ENCODE assay signal across 7 mouse cellular contexts in the genomic region with DNA sequence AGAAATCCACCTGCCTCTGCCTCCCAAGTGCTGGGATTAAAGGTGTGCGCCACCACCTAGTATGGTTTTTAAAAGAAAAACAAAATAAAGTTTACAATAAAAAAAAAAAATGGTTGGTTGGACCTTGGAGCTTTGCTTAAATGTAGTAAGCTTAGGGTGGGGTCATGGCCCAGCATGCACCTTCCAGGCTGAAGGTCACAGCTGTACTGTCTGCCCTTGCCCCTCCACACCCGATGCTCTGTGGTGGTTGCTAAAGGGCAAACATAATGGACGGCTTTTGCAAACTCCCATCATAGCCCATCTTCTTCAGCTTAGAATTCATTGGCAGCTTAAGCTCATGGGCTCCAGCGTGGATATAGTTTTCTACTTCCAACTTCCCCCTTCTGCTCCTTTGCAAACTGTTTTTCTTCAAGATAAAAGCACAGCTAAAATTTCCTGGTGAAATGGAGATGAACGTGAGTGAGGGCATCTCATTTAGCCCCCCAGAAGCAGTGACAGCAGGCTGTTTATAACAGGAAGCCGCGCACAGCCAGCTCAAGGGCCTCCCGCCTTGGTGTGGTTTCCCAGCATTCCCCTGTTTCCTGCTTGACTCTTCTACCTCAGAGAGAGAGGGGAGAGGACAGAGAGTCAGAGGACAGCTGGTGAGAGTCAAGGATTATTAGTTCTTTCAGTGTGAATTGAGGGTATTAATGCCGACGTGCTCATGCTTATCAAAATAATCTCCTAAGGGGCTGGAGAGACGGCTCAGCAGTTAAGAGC. TPM values are rescaled to one million over a fixed set of nuclear protein-coding genes. Genes with fewer than 3 reads are reported as not detected.
A peak's percentile ranks its signal among the peaks of the same experiment; 100 is the strongest.
DNase-seq lines count a peak whose midpoint lies in the region; ATAC-seq lines count a peak whose summit lies in the region.

No protein-coding gene starts in this region.

- peak; percentile 55 to 71 for DNase-seq in CD8-positive naive resting alpha-beta T cell, adult 2 months (ENCODE audit: low read depth in 2 of 2, low spot score in 2 of 2)
- DNase-seq in ZHBTc4 (ENCODE audit: low read depth, low spot score) (peak; percentile 43), adipocyte (ENCODE audit: low spot score) (no peak)
- no peak for DNase-seq in right cerebral cortex, postnatal 36 days (ENCODE audit: low spot score in 2 of 2)
- DNase-seq in right cerebral cortex, postnatal 25 days = no peak

- peak overlapping the region; percentile 61 for H3K27ac ChIP-seq in kidney, embryonic 15.5 days

- WGBS in kidney, embryonic 15.5 days = 23% methylated on average over 11 of the region's 11 CpGs

- H3K9ac ChIP-seq in kidney, embryonic 15.5 days = no peak overlapping the region

- no peaks in the 10 kb centered on the region for H3K27me3 ChIP-seq in kidney, embryonic 15.5 days

- no peaks in the 10 kb centered on the region for H3K9me3 ChIP-seq in kidney, embryonic 15.5 days (replicated peaks)

- ATAC-seq in kidney, embryonic 15.5 days (replicated peaks; ENCODE audit: low FRiP score) = peak; percentile 62
- peak; percentile 86 for ATAC-seq in megakaryocyte progenitor cell, adult 5-6 weeks (replicated peaks; ENCODE audit: poor library complexity)

- no peak overlapping the region for H3K4me2 ChIP-seq in kidney, embryonic 15.5 days

- H3K4me1 ChIP-seq in kidney, embryonic 15.5 days = peaks cover 12% of the 10 kb centered on the region

- H3K36me3 ChIP-seq in kidney, embryonic 15.5 days = no peaks in the 10 kb centered on the region

- H3K4me3 ChIP-seq in kidney, embryonic 15.5 days (replicated peaks) = no peak overlapping the region

RNA-seq across cellular contexts. Expression of a gene that starts 27.7 kb away (rescaled TPM):
- 6.1 and 7.3 TPM in 2 replicates for polyA plus RNA-seq in kidney, embryonic 15.5 days (2015; fragmentation: Nextera tagmentation; extraction: Ambion mirVana)
- total RNA-seq in megakaryocyte progenitor cell, adult 5-6 weeks (2015) = 15.3 and 20.5 TPM in 2 replicates
- 8.0 and 9.5 TPM in 2 replicates for total RNA-seq in megakaryocyte progenitor cell, adult 5-6 weeks (2017)

Comparison
In these comparisons a context has a peak if more than half of its experiments do, and no peak if none do; other contexts are left out.
1. DNase-seq: peak in CD8-positive naive resting alpha-beta T cell, adult 2 months (2 of 2) and ZHBTc4 (single experiment); none in right cerebral cortex, postnatal 36 days (0 of 2), adipocyte (single experiment) and right cerebral cortex, postnatal 25 days (single experiment).